Mouse (Mus musculus): ENCODE measurements around the gene Pakap.

Pakap gene

DNA sequence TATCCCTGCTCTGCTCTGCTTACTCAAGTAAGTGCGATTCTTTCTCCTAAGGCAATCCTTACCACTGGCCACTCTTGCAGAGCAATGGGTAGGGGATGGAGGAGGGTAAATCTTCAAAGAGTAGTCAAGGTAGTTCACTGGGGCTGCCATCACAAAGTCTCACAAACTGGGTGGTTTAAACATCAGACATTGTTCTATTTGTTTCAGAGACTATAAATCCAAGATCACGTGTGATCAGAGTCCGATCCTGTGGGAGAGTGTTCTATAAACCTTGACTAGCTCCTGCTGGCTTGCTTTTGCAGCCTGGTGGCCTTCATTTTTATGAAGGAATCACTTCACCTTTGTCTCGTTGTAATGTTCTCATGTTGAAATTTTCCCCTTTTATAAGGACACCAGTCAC is 348.7 kb downstream of the Pakap start:
- 88% methylated on average over 4 of the region's 4 CpGs for WGBS

DNA sequence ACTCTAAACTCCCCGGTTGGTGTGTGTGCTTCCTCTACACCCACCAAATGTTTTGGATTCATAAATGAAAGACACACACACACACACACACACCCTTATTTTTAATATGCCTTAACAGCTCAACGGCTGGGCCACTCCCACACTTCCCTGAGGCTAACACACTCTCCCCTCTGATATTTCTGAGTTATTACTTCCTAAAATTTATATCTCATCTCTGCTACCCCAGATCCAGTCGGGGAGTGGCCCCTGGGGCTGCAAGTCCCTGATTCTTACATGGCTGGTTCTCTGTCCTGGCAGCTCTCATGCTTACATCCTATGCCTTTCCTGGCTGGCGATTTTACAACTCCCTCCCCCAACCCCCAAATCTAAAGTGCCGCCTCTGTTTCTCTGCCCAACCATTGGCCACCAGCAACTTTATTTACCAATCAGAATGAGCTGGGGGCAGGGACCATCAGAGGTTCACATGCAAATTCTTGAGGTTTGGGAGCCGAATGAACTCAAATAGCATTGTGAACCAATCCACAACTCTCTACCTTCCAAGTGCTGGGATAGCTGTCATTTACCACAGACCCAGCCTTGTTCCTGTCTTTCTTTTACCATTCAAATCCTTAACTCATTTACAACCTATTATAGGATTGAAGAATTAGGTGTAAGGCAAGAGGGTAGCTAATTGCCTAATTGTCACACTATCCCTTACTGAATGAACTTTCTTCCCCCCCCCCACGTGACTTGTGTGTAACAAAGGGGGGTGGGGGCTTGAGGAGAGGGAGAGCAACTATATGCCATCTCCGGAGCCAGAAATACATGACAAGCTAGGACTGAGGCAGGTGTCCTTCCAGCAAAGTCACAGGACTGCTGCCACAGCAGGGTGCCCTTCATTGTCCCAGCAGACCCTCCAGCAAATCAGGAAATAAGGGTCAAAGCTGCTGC is 351.8 kb downstream of the Pakap start:
- WGBS, result 42% methylated on average over 8 of the region's 8 CpGs

DNA sequence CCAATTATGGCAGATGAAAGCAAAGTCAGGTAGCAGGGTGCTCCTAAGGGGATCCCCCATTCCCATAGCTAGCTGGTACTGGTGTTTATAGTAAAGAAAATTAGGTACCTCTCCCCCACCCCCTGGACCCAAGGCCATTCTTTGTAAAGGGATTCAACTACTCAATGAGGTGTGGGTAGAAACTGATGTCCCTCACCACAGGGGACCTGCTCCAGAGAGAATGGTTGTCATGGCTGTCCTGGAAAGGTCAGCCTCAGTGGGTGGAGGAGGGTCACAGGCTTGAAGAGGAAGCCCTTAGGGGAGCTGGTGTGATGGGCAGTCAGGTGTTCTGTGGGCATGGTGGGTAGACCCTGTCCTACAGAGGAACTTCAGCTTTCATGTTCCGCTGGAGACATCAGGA is 352.5 kb downstream of the Pakap start:
- 93% methylated on average over 1 of the region's 1 CpGs for WGBS

DNA sequence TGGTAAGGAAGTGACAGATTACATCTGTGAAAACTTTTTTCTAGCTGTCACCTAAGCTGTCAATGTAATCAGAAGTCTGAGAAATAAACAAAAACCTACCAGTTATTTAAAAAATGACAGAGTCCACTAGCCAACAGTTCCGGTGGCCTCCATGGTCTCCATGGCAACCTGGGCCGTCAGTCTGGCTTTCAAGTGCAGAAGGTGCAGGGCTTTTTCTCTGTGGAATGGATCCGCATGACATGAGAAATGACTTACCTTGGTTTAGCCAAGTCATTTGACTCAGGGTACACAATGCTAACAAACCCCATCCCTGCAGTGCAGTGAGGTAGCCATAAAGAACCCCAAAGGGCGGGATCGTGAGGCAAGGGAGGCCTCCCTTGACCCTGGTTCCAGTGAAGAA is 354.2 kb downstream of the Pakap start:
- 72% methylated on average over 5 of the region's 5 CpGs for WGBS

DNA sequence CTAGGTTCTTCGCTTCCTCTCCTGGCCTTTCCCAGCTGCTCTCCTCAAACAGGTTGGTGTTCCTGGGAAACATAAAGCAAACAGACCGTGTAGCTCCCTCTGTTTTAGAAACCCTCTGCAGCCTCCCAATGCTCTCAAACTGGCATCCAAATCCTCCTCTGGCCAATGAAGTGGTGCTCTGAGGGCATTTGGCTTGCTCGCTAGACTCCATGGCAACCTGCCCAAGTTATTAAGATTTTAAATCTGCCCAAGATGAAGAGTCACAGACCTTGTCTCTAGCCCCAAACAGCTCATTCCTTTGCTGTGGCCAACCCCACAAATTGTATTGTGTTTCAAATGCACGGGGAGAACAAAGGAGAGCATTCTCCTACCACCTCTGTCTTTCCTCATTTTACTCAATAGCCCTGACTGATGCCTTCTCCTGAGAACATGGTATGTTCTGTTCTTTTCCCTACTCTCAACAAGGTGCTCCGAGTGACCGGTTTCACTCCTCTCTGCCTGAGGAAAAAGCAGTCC is 356.6 kb downstream of the Pakap start:
- WGBS, result 80% methylated on average over 6 of the region's 6 CpGs

DNA sequence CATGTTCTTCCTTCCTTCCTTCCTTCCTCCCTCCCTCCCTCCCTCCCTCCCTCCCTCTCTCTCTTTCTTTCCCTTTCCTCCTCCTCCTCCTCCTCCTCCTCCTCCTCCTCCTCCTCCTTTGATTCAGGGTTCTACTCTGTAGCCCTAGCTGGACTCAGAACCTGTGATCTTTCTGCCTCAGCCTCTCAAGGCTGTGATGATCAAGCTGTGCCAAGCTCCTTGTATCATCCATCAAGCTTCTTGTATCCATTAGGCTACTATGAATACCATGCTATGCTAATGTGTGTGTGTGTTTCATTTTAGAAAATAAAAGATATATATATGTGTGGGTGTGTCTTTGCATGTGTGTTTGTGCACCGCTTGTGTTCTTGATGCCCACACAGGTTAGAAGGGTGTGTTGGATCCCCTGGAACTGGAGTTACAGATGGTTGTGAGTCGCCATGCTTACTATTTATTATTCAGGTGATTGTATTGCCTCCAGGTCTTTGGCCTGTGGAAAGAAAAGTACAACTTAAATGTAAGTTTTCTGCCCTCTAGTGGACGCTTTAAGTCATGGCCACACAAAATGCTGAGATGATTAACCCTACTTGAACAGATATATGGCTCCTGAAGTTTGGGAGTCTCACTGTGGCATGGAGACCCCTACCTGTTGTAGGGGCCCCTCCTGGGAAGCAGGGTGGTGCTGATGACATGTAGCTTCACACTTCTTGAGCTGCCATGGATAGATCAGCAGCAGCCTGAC is 359.7 kb downstream of the Pakap start:
- WGBS, result 20% methylated on average over 3 of the region's 3 CpGs

DNA sequence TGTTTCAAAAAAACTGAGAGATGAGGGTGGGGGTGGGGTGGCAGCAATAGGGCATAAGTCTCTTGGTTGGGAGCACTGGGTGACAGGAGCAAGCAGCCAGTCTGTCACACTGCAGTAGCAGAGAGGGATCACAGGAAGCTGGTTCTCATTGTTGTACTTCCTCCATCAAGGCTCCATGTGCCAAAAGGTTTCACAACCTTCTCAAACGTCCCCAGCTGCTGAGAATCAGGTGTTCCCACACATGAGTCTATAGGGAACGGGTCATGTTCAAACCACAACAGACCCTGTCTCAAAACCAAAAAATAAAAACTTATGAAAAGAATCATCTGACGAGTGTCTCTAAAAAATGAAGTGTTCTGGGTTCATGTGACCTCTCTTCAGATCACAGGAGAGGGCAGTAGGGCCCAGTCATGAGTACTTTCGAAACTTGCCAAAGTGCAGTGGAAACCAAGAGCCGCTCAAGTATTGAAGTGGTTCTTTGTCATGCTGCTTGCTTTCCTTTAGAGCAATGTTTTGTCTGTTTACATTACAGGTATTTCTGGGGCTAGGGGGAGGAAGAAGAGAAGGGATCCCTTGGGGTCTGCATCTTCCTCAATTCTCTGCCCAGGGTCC is 362.7 kb downstream of the Pakap start:
- WGBS, result 77% methylated on average over 5 of the region's 5 CpGs

DNA sequence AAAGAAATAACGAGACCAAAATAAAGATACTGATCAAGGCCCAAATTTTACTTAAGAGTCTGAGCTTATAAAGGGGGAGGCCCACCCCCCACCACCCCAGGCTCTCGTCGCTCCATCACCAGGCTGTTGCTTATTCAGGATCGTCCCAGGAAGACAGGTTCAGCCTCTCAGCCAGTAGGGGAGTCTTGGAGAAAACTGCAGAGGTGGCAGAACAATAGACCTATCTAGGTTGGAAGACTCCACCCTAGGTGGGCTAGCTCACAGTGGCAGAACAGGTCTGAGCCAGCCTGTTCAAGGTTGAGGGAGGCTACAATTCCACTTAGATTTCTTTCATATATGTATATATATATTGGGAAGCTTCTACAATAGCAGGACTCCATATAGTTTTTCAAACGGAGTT is 366.2 kb downstream of the Pakap start:
- WGBS, result 77% methylated on average over 5 of the region's 5 CpGs

DNA sequence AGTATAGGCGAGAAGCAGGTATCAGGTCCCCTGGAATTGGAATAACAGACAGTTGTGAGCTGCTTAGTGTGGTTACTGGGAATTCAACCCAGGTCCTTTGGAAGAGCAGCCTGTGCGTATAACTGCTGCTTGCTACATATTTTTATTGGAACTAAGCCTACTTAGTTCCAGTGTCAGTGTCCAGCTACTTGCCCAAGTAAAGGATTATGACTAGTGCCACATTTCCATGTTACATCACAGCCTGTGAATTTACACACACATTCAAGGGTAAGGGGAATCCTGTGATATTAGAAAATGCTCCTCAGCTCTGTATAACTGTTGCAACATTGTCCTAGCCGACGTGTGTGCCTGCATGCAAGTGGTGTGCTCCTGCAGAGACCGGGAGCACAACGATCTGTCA is 369.3 kb downstream of the Pakap start:
- 85% methylated on average over 6 of the region's 6 CpGs for WGBS

DNA sequence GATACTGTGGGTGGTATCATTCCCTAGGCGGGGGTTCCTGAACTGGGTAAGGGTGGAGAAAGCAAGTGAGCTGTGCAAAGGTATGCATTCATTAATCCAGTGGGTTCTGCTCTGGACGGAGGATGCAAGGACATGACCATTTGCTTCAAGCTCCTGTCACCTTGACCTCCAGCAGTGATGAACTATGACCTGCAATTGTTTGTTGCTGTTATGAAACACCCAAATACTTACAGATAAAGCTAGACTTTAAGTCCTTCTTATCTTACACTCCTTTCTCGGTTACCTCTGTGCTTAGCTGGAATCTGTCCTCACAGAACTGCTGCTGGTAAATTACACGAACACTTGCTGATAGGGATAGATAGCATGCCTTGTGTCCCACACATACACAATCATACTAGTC is 372.7 kb downstream of the Pakap start:
- 95% methylated on average over 4 of the region's 4 CpGs for WGBS

DNA sequence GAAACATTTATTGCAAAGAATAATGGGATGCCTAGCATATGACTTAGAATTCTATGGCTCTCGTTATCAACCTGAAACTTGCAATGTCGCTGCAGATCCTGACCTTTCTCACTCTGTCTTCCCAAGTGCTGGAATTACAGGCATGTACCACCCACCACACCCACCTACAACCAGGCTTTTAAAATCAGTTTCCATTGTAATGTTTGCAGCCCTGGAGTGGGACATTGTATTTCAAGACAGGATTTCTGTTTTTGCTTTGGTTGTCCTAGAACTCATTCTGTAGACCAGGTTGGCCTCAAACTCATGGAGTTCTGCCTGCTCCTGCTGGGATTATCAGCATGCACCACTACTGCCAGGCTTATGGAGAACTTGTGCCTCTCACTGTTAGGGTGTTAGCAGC is 374.9 kb downstream of the Pakap start:
- WGBS, result 91% methylated on average over 2 of the region's 2 CpGs
